Mouse (Mus musculus): Measurements from ENCODE around the gene Phactr3. TPM values are rescaled to one million over a fixed set of nuclear protein-coding genes. Genes with fewer than 3 reads are reported as not detected.
"Not testable (repeated sequence)": the region's sequence is repeated elsewhere in the genome, so short reads cannot be mapped to it uniquely, and the experiment has no call there.

Gene Phactr3
- 1 to 10 TPM; 1.2 to 2.1 TPM for total RNA-seq (2021)
- long read RNA-seq, experiment 1, partial matches to known transcripts: 1 of 2 reads
- long read RNA-seq, experiment 1, other reads (novel, unspliced or antisense): 0 of 2 reads
- long read RNA-seq, experiment 2, partial matches to known transcripts: 1 of 2 reads
- long read RNA-seq, experiment 2, other reads (novel, unspliced or antisense): 0 of 2 reads

DNA sequence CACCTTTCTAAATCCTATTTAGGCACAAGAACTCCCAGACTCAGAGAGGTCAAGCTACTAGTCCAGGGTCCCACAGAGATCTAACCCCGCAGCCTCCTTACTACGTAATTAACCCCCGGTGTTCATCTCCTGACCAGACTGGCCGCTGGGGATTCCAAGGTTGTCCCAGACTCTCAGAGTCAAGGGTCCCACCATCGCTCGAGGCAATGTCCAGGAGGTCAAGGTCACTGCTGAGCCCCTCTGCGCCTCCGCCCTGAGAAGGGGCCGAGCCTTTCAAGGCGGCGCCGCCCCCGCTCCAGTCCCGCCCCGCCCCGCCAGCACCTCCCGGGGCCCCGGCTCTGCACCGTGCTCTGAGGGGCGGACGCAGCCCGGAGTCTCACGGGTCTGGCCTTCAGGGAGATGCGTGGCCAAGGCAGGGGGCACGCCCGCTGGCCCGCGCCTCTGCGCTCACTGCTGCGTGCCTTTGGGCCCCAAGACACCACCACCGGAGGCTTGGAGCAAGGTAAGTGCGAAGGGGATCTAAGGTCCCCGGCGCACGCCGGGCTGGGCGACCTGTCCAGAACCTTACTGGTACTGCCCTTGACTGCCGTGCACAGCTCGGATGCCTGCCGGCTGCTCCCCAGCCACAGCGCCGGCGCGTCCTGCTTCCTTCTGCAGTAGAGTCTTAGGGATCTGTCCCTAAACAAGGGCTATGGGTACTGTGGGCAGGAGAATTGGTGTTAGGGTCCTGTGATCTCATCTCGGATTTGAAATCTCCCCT lies at the start of gene Phactr3:
Gene Phactr3, plus strand, starts transcription at position 175 of the 760 bp plus-strand sequence.
- DNase-seq (ENCODE audit: low spot score in 2 of 2): no peak

DNA sequence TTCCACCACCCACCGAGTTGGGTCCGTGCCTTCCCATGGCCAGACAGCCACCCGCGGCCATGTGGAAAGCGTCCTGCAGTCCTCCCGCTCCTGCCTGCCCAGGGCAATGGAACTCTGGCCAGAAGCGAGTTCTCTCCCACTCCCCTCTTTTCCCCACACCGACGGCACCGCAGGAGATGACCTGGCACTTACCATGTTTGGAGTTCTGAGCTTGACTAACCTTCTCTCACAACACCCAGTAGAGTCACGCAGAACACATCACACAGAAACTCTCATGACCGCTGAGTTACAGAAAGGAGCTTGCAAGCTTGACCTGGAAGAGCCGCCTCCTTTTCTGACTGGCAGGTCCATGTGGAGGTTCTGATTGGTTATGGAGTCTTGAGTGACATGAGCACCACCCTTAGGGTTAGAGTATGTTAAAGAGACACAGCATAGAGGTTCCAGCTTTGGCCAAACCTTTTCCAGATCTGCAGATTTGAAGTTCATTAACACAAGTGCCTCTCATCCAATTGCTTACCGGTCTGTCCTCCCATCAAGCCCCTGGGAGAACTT lies 40.5 kb upstream of the Phactr3 start, which contains the start of gene Zfp931:
Gene Zfp931, minus strand, starts transcription at position 311 of the 552 bp plus-strand sequence.
- DNase-seq (ENCODE audit: low spot score in 2 of 2): not testable (repeated sequence)

DNA sequence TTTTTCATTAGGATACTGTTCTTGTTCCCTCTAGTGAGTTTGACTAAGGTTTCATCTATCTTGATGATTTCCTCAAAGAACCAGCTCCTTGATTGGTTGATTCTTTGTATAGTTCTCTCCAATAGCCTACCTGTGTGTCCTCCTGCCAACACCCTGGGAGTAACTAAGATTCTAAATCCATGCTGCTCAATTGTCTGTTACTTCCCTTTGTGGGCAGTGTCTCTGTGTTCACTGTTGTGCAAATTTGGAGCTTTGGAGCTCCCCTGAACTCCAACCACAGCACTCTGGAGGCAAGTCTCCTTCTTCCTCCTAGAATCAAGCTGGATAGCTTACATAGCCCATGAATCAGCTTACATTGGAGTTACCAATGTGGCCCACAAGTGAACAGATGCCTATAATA lies 29.2 kb upstream of the Phactr3 start:
- DNase-seq (ENCODE audit: low spot score in 2 of 2): no peak

DNA sequence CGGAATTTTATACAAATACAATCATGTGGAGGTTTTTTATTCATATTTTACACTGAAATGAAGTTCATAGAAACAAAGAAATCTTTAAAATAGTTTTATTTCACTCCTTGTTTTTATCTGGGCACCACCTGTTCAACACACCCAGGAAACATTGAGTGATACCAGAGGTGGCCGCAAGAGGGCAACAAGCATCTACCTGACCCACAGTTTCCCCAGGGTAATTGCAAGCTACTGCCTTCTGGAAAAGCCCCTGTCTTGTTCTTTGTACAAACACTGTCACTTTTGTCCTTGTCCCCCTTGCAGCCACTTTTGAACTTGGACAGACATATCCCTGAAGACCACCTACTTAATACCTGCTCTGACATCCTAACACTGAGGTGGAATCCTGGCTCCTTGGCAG lies 20.8 kb upstream of the Phactr3 start:
- DNase-seq (ENCODE audit: low spot score in 2 of 2): peak; percentile 41 to 51

DNA sequence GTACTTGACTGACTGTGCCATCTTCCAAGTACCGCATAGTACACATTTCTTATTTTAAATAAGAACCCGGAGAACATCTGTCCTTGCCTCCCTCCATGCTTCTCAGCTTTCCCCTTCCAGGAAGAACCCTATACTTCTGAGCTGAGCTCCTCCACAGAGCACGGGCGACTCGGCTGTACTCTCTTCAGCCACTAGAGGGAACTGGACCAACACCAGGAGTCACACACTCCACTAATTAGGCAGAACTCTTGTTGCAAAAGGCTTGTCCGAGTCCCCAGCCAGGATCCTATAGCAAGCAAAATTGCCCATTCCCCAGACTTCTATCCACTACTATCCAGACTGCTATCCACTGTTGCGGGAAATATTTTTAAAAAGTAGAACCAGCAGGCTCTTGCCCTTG lies 16.8 kb upstream of the Phactr3 start:
- peak; percentile 18 to 41 for DNase-seq (ENCODE audit: low spot score in 2 of 2)

DNA sequence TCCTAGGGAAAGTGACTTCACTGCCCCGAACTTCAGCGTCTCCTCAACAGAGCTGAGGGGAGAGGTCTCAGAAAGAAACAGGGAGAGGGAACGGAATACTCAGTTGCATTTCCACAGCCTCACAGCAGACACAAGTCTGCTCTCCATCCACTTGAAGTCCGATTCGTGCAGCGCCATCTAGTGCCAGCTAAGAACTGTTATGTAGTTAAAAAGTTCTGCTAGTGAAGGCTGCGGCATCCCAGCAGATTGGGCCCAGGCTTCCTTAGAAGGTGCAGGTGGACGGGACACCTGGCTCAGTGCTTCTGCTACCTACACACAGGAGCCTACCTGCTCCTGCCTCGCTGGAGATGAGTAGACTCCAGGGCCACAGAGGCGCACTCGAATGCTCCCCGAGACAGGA lies 829 bp upstream of the Phactr3 start:
- peak; percentile 30 to 46 for DNase-seq (ENCODE audit: low spot score in 2 of 2)

DNA sequence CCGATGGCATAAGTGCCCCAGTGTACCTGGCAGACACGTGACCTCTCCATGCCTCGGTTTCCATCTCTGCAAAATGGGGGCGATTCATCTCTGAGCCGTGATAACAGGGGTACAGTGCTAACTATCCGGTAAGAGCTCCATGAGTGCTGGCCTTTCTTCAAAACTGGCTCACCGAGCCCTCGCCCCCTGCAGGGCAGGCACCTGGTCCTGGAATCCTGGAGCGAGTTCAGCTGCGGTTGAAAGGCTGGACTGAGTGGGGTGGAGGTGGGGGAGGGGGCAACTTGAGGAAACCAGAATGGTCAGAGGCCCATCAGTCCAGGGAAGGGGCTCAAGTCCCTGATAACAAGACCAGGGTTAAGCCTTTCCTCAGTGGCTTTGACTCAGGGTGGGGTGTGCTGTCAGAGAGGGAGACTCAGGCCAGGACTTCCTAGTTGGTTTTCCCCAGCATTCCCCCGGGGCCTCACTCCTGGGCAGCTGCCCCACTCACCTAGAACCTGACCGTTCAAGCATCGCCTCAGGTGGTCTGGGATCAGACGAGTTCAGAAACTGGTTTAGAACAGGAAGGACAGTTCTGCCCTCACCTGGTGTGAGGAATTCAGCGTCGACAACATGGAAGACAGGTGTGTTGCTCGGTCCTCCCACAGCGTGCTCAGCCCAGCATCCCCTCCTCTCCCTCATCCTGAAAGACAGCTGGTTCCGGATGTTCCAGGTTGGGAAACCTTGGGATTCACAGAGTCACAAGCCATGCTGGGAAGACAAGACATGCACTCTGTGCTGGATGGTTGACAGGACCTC lies 983 bp downstream of the Phactr3 start:
- DNase-seq (ENCODE audit: low spot score in 2 of 2): no peak

DNA sequence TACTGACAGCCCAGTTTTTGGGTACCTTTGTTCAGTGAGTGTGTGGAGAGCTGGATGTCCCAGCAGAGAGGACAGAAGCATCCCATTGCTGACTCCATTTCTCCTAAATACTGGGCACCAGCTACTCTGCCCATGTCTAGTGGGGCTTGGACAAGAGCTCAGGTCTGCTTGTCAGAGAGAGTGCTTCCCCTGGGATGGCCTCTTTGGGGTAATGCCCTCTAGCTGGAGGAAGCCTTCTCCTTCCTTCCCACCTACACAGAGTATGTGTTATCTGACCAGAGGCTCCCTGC lies 1.5 kb downstream of the Phactr3 start:
- DNase-seq (ENCODE audit: low spot score in 2 of 2): peak in 1 of 2 experiments; percentile 8

DNA sequence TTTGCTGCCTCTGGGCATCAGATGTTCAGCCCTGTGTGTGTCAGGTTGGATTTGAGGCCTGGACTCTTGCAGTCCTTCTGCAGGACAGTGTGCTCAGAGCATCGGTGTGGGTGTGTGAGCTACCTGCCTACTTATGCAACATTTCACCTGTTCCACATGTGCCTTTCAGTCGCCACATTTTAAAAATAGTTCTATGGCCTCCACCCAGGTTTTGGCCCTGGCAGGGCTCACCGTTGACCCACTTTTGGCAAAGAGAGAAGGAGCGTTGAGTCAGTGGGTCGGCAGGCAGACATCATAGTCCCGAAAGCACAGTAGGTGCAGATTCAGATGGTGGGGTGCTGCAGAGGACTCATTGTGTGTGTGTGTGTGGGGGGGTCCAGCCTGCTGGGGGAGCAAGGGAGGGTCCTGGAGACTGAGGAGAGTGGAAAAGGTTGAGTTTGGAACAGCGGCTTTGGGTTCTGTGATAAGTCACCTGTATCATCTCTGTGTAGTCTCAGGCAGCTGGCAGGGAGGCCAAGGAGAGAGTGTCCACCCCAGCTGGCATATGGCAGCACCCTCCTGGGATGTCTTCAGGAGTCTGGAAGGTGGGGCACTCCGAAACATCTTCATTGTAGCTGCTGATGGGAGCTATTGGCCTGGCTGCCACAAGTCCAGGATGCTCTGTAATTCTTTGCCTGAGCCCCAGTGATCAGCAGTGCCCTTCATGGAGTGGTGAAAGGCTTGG lies 2.0 kb downstream of the Phactr3 start:
- peak in 1 of 2 experiments; percentile 7 for DNase-seq (ENCODE audit: low spot score in 2 of 2)

DNA sequence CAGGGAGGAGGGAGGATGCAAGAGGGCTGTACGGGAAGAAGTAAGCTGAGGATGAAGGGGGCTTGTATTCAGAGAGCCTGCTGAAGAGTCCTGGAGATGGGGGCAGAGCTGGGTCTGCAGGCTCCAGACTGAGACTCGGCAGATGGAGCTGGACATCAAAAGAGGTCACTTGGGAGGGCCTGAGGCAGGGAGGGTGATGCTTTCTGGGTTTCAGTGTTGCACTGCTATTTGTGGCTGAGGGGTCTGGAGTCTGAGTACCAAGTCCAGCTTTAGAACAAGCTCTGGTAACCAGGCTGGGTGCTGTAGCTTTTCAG lies 2.6 kb downstream of the Phactr3 start:
- peak in 1 of 2 experiments; percentile 12 for DNase-seq (ENCODE audit: low spot score in 2 of 2)

DNA sequence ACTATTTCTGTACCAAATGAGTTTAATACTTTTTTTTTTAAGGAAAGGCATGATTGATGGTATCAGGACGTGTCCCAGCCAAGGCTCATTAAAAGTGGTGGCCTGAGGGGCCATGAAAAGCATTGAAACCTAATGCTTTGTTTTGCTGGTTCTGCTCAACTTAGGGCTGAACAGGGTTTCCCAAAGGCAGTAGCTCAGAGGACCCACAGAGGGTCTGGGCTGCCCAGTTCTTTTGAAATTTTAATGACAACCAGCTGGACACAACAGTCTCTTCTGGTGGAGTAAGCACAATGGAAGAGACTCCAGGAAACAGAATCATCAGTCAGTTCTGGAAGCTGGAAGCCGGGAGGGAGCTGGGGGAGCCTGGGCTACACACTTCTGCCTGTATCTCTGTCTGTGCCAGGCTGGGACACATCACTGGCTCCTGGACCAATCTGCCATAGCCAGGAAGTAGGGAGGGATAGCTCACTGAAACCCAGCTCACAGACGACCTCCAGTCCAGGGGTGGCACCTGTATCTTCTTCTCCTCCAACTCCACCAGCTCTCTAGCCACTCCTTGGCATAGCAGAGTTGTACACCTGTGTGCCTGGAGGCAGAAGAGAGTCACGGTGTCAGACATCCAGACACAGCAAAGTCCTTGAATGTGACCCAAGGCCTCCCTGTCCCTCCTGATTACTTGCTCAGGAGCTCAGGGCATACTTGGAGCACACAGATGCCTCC lies 3.3 kb downstream of the Phactr3 start:
- DNase-seq (ENCODE audit: low spot score in 2 of 2): peak in 1 of 2 experiments; percentile 11

DNA sequence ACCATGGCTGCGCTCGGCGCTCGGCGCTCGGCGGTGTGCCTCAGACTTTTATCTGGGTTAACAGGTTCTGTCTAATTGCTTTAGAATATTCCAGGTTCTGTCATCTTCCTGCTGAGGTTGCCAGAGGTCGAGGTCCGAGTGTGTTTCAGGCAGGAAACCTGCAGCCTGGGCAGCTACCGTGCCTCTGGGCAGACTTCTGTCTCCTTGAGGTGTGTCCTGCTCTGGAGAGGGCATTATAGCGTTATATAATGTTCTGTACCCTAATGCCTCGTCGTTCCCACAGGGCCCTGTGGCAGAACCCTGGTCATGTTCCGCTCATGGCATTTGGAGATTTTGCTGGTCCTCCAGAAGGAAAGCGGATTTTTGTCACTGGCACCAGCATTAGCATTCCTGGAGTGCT lies 4.7 kb downstream of the Phactr3 start:
- no peak for DNase-seq (ENCODE audit: low spot score in 2 of 2)

DNA sequence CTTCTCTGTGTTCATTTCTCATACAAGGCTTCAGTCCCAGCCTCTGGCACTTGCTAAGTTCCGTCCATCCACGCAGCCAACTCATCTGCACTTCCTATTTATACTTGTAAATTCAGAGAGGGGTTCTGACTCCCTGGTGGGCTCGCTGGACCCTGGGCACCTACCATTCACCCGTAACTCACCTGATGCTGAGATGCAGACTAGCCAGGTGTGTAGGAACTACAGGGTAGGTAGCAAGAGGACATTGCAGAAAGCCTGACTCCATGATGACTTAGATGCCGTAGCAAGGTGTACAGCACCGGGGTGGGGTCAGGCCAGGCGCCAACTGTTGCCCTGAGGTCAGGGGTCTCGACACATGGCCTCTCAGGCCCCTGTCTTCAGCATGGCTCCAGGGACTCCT lies 6.7 kb downstream of the Phactr3 start:
- peak in 1 of 2 experiments; percentile 8 for DNase-seq (ENCODE audit: low spot score in 2 of 2)

DNA sequence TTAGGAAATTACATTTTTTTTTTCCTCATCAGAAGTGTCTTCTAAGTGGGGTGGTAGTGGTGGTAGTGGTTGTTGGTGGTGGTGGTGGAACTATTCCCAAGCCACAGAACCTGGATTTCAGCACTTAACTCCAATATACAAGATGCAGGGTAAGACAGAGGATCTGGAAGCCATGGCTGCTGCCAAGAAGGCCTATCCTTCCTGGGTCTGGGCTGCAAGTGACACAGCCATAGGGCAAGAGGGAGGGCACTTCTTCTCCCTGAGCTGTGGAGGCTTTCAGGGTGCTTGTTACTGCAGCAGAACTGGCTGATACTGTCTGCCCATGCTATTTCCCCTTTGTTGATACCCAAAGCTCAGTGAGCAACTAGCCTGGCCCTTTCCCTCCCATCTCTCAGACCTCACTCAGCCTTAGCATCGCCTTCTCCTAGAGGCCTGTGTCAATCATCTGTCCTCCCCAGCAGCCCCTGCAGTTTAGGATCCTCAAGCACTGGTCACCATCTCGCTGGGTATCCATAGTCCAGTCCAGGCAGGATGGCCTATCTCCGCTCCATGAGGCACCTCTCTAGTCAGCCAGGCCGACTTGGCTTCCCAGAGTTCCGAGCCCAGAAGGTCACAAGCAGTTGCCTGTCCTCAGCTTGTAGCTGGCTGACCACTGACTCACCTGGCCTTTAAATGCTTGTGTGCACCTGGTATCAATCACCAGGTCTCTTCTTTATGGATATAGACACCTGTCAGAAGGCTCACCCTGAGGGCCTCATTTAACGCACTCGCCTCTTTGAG lies 7.5 kb downstream of the Phactr3 start:
- DNase-seq (ENCODE audit: low spot score in 2 of 2): peak in 1 of 2 experiments; percentile 8

DNA sequence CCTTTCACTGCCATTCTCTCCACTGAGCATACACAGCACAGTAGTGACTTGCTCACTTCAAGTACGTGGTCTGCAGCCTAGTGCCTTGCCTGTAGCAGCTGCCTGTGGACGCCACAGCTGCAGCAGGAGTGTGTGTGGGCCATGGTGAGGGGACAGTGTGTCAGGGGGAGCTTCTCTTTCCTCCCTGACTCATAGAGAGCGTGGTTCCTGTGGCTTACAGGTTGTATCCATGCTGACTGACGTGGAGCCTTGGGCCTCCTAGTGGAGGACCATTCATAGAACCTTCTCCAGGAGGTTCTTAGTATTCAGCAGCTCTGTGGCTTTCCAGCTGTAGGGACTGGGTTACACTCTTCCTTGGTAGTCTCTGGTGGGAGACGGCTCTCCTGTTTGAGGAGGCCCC lies 9.8 kb downstream of the Phactr3 start:
- DNase-seq (ENCODE audit: low spot score in 2 of 2): peak in 1 of 2 experiments; percentile 16

DNA sequence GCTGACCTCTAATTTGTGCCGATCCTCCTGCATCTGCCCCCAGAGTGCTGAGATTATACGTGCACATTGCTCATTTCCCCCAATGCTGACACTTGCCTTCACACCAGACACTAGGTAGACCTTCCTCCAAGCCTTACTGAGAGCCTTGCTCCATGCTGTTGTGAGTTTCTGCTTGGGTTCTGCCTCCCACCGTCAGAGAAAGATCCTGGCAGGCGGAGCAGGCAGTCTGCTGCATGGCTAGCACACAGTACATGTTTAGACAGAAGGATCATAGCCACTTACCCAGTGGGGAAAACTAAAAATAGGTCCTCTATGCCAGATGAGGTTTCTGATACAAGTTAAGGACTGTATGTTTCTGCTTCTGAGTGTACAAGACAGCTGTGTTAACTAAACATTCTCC lies 10.4 kb downstream of the Phactr3 start:
- peak in 1 of 2 experiments; percentile 9 for DNase-seq (ENCODE audit: low spot score in 2 of 2)

DNA sequence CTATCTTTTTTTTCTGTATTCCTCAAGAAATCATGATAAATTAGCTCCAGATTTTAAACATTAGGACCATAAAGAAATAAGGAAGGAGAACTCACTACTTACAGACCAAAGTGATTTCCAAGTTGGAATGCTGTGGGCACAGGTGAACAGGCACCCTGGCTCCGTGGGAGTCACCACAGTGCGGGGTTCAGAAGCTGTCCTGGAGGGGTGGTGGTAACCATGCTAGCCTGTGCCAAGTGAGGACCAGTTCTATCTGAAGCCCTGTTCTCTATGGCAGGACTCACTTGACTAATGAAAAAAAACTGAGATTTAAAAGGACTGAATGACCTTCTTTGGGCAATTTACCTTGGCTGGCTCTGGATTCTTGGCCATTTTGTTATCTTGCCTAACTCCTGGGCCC lies 10.9 kb downstream of the Phactr3 start:
- DNase-seq (ENCODE audit: low spot score in 2 of 2): peak in 1 of 2 experiments; percentile 5

DNA sequence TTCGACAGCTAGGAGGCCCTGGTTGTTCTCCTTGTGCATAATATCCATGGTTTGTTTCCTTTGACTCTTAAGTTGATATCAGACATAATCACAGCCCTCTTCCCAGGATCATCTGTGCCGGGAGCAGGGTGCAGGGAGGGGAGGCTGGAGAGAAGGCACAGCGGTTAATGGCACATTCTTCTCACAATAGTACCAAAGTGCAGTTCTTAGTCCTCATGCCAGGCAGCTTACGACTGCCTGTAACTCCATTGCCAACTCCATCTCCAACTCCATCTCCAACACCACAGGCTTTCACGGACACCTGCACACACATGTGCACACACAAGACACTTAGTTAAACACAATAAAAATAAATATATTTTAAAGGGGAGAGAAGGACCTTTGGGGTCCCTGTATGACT lies 11.8 kb downstream of the Phactr3 start:
- peak in 1 of 2 experiments; percentile 4 for DNase-seq (ENCODE audit: low spot score in 2 of 2)

DNA sequence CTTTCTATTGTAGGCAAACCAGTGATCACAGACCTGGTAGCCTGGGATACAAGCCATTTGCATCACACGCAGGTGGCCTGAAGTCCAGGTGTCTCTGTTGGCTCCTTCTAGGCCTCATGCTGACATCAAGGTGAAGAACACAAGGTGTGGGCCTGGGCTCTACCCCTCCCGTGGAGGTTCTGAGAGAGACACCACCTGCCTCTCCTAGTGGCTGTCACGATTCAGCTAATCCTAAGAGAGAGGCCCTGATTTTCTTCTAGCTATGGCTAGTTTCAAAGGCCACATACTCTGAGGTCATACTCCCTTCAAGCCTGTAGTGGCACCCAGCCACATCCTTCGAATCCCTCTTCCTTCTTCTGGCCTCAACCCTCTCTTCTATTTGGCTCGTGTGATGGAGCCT lies 12.2 kb downstream of the Phactr3 start:
- DNase-seq (ENCODE audit: low spot score in 2 of 2): peak in 1 of 2 experiments; percentile 8

Measured in adrenal gland, adult 18-20 months (tissue).